Mouse (Mus musculus): ENCODE data around the gene Bend5. TPM values are rescaled to one million over a fixed set of nuclear protein-coding genes. Genes with fewer than 3 reads are reported as not detected.

Bend5 gene
- total and polyA plus RNA-seq, 2 experiments from 2014 or later = 7.9 to 13.8 TPM

GRCm38 (mm10) chr4:111442435-111443238, 27.8 kb downstream of the Bend5 start:
- 15% methylated on average over 1 of the region's 1 CpGs for WGBS
- no peak overlapping the region for H3K9ac ChIP-seq (replicated peaks; ENCODE audit: low read depth, low read length)
- DNase-seq (ENCODE audit: low spot score) (no peak), ATAC-seq (ENCODE audit: insufficient read depth, low read depth) (no peak)
- H3K27ac ChIP-seq (ENCODE audit: low read depth) = no peak overlapping the region
- H3K36me3 ChIP-seq (replicated peaks; ENCODE audit: control insufficient read depth, insufficient read depth, low read length) = no peaks in the 10 kb centered on the region
- no peak overlapping the region for H3K4me2 ChIP-seq (ENCODE audit: low read depth, low read length)
- no peaks in the 10 kb centered on the region for H3K27me3 ChIP-seq (ENCODE audit: control insufficient read depth, insufficient read depth, low read length)
- no peaks in the 10 kb centered on the region for H3K9me3 ChIP-seq (replicated peaks; ENCODE audit: control insufficient read depth, low read length)
- H3K4me3 ChIP-seq (ENCODE audit: low read depth, low read length) = no peak overlapping the region
- TF ChIP-seq CTCF (IDR thresholded peaks at IDR 0.05; ENCODE audit: low read depth) = no peak
- TF ChIP-seq EP300 (IDR thresholded peaks at IDR 0.05; ENCODE audit: low read depth) = no peak
- H3K4me1 ChIP-seq (ENCODE audit: control insufficient read depth, insufficient read depth) = peaks cover 16% of the 10 kb centered on the region

GRCm38 (mm10) chr4:111443906-111444615, 29.3 kb downstream of the Bend5 start:
- H3K27ac ChIP-seq (ENCODE audit: low read depth) = no peak overlapping the region
- DNase-seq (ENCODE audit: low spot score) = no peak
- WGBS = 57% methylated on average over 10 of the region's 10 CpGs

GRCm38 (mm10) chr4:111444616-111445160, 29.9 kb downstream of the Bend5 start:
- Histone ChIP-seq H3K9ac (replicated peaks; ENCODE audit: low read depth, low read length) (no peak overlapping the region), H3K9me3 (replicated peaks; ENCODE audit: control insufficient read depth, low read length) (no peaks in the 10 kb centered on the region), H3K27me3 (ENCODE audit: control insufficient read depth, insufficient read depth, low read length) (no peaks in the 10 kb centered on the region), H3K4me2 (ENCODE audit: low read depth, low read length) (no peak overlapping the region), H3K4me1 (ENCODE audit: control insufficient read depth, insufficient read depth) (peaks cover 16% of the 10 kb centered on the region), H3K36me3 (replicated peaks; ENCODE audit: control insufficient read depth, insufficient read depth, low read length) (no peaks in the 10 kb centered on the region), H3K27ac (ENCODE audit: low read depth) (no peak overlapping the region), H3K4me3 (ENCODE audit: low read depth, low read length) (no peak overlapping the region)
- WGBS = 71% methylated on average over 1 of the region's 1 CpGs
- ATAC-seq (ENCODE audit: insufficient read depth, low read depth) (no peak), DNase-seq (ENCODE audit: low spot score) (no peak)
- no peak for TF ChIP-seq CTCF (IDR thresholded peaks at IDR 0.05; ENCODE audit: low read depth)
- TF ChIP-seq EP300 (IDR thresholded peaks at IDR 0.05; ENCODE audit: low read depth) = no peak

More at GRCm38 (mm10) chr4:111443906-111444615, 29.3 kb downstream of the Bend5 start:
- no peaks in the 10 kb centered on the region for H3K9me3 ChIP-seq (replicated peaks; ENCODE audit: control insufficient read depth, low read length)
- H3K4me3 ChIP-seq (ENCODE audit: low read depth, low read length) = no peak overlapping the region
- no peak overlapping the region for H3K4me2 ChIP-seq (ENCODE audit: low read depth, low read length)
- no peaks in the 10 kb centered on the region for H3K36me3 ChIP-seq (replicated peaks; ENCODE audit: control insufficient read depth, insufficient read depth, low read length)
- TF ChIP-seq CTCF (IDR thresholded peaks at IDR 0.05; ENCODE audit: low read depth) = no peak
- no peak for TF ChIP-seq EP300 (IDR thresholded peaks at IDR 0.05; ENCODE audit: low read depth)
- no peak overlapping the region for H3K9ac ChIP-seq (replicated peaks; ENCODE audit: low read depth, low read length)
- no peak for ATAC-seq (ENCODE audit: insufficient read depth, low read depth)
- no peaks in the 10 kb centered on the region for H3K27me3 ChIP-seq (ENCODE audit: control insufficient read depth, insufficient read depth, low read length)
- H3K4me1 ChIP-seq (ENCODE audit: control insufficient read depth, insufficient read depth) = peaks cover 16% of the 10 kb centered on the region

GRCm38 (mm10) chr4:111447918-111448317, 33.1 kb downstream of the Bend5 start:
- no peaks in the 10 kb centered on the region for H3K36me3 ChIP-seq (replicated peaks; ENCODE audit: control insufficient read depth, insufficient read depth, low read length)
- H3K9ac ChIP-seq (replicated peaks; ENCODE audit: low read depth, low read length) = no peak overlapping the region
- peaks cover 15% of the 10 kb centered on the region for H3K4me1 ChIP-seq (ENCODE audit: control insufficient read depth, insufficient read depth)
- no peaks in the 10 kb centered on the region for H3K9me3 ChIP-seq (replicated peaks; ENCODE audit: control insufficient read depth, low read length)
- ATAC-seq (ENCODE audit: insufficient read depth, low read depth) (no peak), DNase-seq (ENCODE audit: low spot score) (no peak)
- 91% methylated on average over 3 of the region's 3 CpGs for WGBS
- TF ChIP-seq CTCF (IDR thresholded peaks at IDR 0.05; ENCODE audit: low read depth) (no peak), EP300 (IDR thresholded peaks at IDR 0.05; ENCODE audit: low read depth) (no peak)
- H3K4me3 ChIP-seq (ENCODE audit: low read depth, low read length) = no peak overlapping the region
- H3K4me2 ChIP-seq (ENCODE audit: low read depth, low read length) = no peak overlapping the region
- H3K27ac ChIP-seq (ENCODE audit: low read depth) = no peak overlapping the region
- no peaks in the 10 kb centered on the region for H3K27me3 ChIP-seq (ENCODE audit: control insufficient read depth, insufficient read depth, low read length)

GRCm38 (mm10) chr4:111448586-111448985, 33.8 kb downstream of the Bend5 start:
- H3K4me2 ChIP-seq (ENCODE audit: low read depth, low read length) = no peak overlapping the region
- peaks cover 11% of the 10 kb centered on the region for H3K4me1 ChIP-seq (ENCODE audit: control insufficient read depth, insufficient read depth)
- H3K36me3 ChIP-seq (replicated peaks; ENCODE audit: control insufficient read depth, insufficient read depth, low read length) = no peaks in the 10 kb centered on the region
- H3K27me3 ChIP-seq (ENCODE audit: control insufficient read depth, insufficient read depth, low read length) = no peaks in the 10 kb centered on the region
- H3K27ac ChIP-seq (ENCODE audit: low read depth) = no peak overlapping the region
- TF ChIP-seq CTCF (IDR thresholded peaks at IDR 0.05; ENCODE audit: low read depth) (no peak), EP300 (IDR thresholded peaks at IDR 0.05; ENCODE audit: low read depth) (no peak)
- no peaks in the 10 kb centered on the region for H3K9me3 ChIP-seq (replicated peaks; ENCODE audit: control insufficient read depth, low read length)
- H3K4me3 ChIP-seq (ENCODE audit: low read depth, low read length) = no peak overlapping the region
- DNase-seq (ENCODE audit: low spot score) (no peak), ATAC-seq (ENCODE audit: insufficient read depth, low read depth) (no peak)
- no peak overlapping the region for H3K9ac ChIP-seq (replicated peaks; ENCODE audit: low read depth, low read length)
- 96% methylated on average over 4 of the region's 4 CpGs for WGBS

All from heart, postnatal 0 days (tissue).